Mouse (Mus musculus) neural tube, embryonic 12.5 days (tissue): ENCODE data around the gene Cdh20. TPM values are rescaled to one million over a fixed set of nuclear protein-coding genes. Genes with fewer than 3 reads are reported as not detected.

ENCODE experiments used
- ATAC-seq: fragments of 200-750 bp; cut with Nextera tagmentation; 2 replicates; pipeline ENCODE4 v1.8.0; 2017; ENCODE audit warnings: low read depth, mild to moderate bottlenecking, moderate TSS enrichment, moderate library complexity; ENCODE audit not compliant: low FRiP score
- H3K27ac ChIP-seq: fragments of 300-500 bp; sonication (generic); 2 replicates; pipeline ENCODE4 v1.5.1; 2016
- H3K27me3 ChIP-seq: fragments of 300-500 bp; sonication (generic); replicated peaks from 2 replicates; pipeline ENCODE4 v1.6.1; 2016; ENCODE audit warnings: mild to moderate bottlenecking
- H3K36me3 ChIP-seq: fragments of 300-500 bp; sonication (generic); 2 replicates; pipeline ENCODE4 v1.6.1; 2016; ENCODE audit warnings: mild to moderate bottlenecking
- H3K4me1 ChIP-seq: fragments of 300-500 bp; sonication (generic); 2 replicates; pipeline ENCODE4 v1.6.1; 2016
- H3K4me2 ChIP-seq: fragments of 300-500 bp; sonication (generic); replicated peaks from 2 replicates; pipeline ENCODE4 v1.6.1; 2016; ENCODE audit warnings: mild to moderate bottlenecking
- H3K4me3 ChIP-seq: fragments of 300-500 bp; sonication (generic); 2 replicates; pipeline ENCODE4 v1.5.1; 2016
- H3K9ac ChIP-seq: fragments of 300-500 bp; sonication (generic); 2 replicates; pipeline ENCODE4 v1.6.1; 2016; ENCODE audit warnings: mild to moderate bottlenecking
- H3K9me3 ChIP-seq: fragments of 300-500 bp; sonication (generic); 2 replicates; pipeline ENCODE4 v1.6.1; 2016; ENCODE audit warnings: mild to moderate bottlenecking
- WGBS: fragments of 180-500 bp; shearing (Covaris S2); methylation state at CpG from one replicate; pipeline ENCODE4 v1.1.7; 2016; 5-methylcytosine and 5-hydroxymethylcytosine counted together
- polyA plus RNA-seq: library from polyadenylated mRNA; unstranded; fragments of >200 nt; fragmentation: Nextera tagmentation; extraction: Ambion mirVana; gene quantifications from 2 replicates; pipeline ENCODE4 v1.2.1, GENCODE M21; 2016

Cdh20 gene
- polyA plus RNA-seq, result 0.56 and 0.72 TPM in 2 replicates

- Histone ChIP-seq H3K27ac (no peak within 1 kb of the TSS), H3K27me3 (peaks cover 7% of the 10 kb centered on the region; the same call in 1 of the 2 replicates), H3K36me3 (no peaks in the 10 kb centered on the region), H3K9ac (peak within 1 kb of the TSS; percentile 53), H3K4me3 (peak within 1 kb of the TSS; percentile 51), H3K4me1 (peaks cover 12% of the 10 kb centered on the region), H3K4me2 (peak within 1 kb of the TSS; percentile 99), H3K9me3 (no peaks in the 10 kb centered on the region)
- under 1% methylated on average over 46 of the region's 46 CpGs for WGBS
- ATAC-seq, result peak; percentile 79
These were observed at the start of gene Cdh20 for GRCm38 (mm10) chr1:104768371-104769249. Cdh20 (plus strand) TSS chr1:104768529.

- H3K9me3 ChIP-seq, result no peaks in the 10 kb centered on the region
- WGBS, result 3% methylated on average over 1 of the region's 1 CpGs
- no peak overlapping the region for H3K27ac ChIP-seq
- H3K27me3 ChIP-seq, result no peaks in the 10 kb centered on the region
- H3K4me2 ChIP-seq, result no peak overlapping the region
- H3K36me3 ChIP-seq, result no peaks in the 10 kb centered on the region
- no peak overlapping the region for H3K4me3 ChIP-seq
- H3K9ac ChIP-seq, result no peak overlapping the region
- H3K4me1 ChIP-seq, result no peaks in the 10 kb centered on the region
- peak; percentile 89 for ATAC-seq
These were observed 21.5 kb upstream of the Cdh20 start for GRCm38 (mm10) chr1:104746816-104747215.

DNA sequence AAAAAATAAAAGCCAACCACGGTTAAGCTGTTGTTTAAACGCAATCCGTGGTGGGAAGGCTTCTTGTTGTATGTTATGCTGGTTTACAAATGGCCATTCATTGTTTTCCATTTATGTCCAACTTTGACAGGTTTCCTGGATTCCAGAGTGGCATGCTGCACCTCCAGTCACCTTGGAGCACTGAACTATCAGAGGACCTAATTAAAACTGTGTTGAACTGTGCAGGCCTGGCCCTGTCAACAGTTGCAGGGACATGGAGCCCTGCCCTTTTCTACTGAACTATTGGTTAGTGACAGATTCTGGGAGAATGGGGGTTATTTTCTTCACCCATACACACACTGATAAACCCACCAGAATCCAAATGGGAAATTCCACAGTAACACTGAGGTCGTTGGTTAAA lies 20.9 kb upstream of the Cdh20 start:
- Histone ChIP-seq H3K27ac (no peak overlapping the region), H3K4me1 (no peaks in the 10 kb centered on the region), H3K27me3 (no peaks in the 10 kb centered on the region), H3K4me3 (no peak overlapping the region), H3K4me2 (no peak overlapping the region), H3K36me3 (no peaks in the 10 kb centered on the region), H3K9me3 (no peaks in the 10 kb centered on the region), H3K9ac (no peak overlapping the region)
- no peak for ATAC-seq
- WGBS, result 58% methylated on average over 4 of the region's 4 CpGs

GRCm38 (mm10) chr1:104754483-104754882 lies 13.8 kb upstream of the Cdh20 start:
- Histone ChIP-seq H3K27me3 (no peaks in the 10 kb centered on the region), H3K27ac (no peak overlapping the region), H3K4me3 (no peak overlapping the region), H3K9me3 (no peaks in the 10 kb centered on the region), H3K36me3 (no peaks in the 10 kb centered on the region), H3K4me1 (no peaks in the 10 kb centered on the region), H3K9ac (no peak overlapping the region), H3K4me2 (no peak overlapping the region)
- WGBS, result 73% methylated on average over 8 of the region's 8 CpGs
- ATAC-seq, result no peak

DNA sequence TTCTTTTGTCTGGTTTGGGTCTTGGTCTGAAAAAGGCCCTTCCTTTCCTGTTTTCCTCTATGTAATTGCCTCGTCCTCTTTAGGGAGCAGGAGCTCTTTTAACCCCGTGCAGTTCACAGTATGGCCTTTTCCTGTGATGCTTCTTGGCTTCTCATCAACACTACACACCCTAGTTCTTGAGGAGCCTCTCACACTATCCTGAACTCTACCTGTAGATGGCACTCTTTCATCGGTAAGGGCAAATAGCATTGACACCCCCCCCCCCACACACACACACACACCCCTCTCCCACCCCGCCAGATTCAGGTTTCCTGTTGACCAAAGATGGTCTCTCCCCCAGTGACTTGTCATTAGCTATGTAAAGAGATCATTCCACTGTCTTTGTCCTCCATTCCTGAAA lies 12.4 kb upstream of the Cdh20 start:
- no peaks in the 10 kb centered on the region for H3K4me1 ChIP-seq
- 36% methylated on average over 4 of the region's 4 CpGs for WGBS
- no peaks in the 10 kb centered on the region for H3K9me3 ChIP-seq
- H3K27ac ChIP-seq, result no peak overlapping the region
- no peak overlapping the region for H3K9ac ChIP-seq
- H3K36me3 ChIP-seq, result no peaks in the 10 kb centered on the region
- H3K4me3 ChIP-seq, result no peak overlapping the region
- no peak for ATAC-seq
- H3K4me2 ChIP-seq, result no peak overlapping the region
- H3K27me3 ChIP-seq, result no peaks in the 10 kb centered on the region

DNA sequence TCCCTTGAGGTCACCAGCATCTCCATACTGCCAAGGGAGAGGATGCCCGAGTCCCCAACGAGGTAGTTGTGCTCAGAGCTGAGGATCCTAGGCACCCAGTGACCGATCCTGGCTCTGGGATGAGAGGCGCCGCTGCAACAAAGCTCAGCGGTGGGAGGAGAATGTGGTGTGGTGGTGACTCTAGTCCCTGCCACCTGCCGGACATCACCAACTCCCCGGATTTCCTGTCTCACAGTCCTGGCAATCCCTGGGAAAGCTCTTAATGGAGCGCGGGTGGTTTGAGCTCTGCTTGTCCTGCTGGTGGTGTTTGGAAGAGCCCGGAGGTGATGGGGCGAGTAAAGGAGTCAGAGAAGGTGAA lies 900 bp downstream of the Cdh20 start:
- peak; percentile 62 for ATAC-seq
- WGBS, result 2% methylated on average over 12 of the region's 12 CpGs

DNA sequence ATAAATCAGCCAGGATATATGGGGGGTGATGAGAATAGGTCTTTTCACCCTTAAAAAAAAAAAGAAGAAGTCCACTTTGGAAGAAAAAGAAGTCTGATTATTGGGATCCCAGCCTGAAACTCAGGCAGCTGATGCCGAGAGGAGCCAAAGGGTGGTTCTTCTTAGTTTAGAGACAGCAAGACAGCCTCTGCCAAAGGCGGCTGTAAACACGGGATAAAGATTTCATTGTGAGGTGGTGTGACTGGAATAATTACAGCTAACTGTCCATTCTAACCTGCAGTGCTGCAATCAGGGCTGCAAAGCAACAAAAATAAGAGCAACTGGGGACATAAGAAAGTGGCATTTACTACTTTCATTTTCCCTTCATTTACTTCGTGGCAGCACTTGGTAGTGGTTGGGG lies 3.6 kb downstream of the Cdh20 start:
- ATAC-seq, result no peak
- Histone ChIP-seq H3K27ac (no peak overlapping the region), H3K4me2 (peak overlapping the region; percentile 24; the same call in 1 of the 2 replicates), H3K27me3 (peaks cover 7% of the 10 kb centered on the region; the same call in 1 of the 2 replicates), H3K4me3 (no peak overlapping the region), H3K4me1 (peaks cover 12% of the 10 kb centered on the region), H3K9me3 (no peaks in the 10 kb centered on the region), H3K9ac (no peak overlapping the region), H3K36me3 (no peaks in the 10 kb centered on the region)
- 33% methylated on average over 4 of the region's 4 CpGs for WGBS

More for the DNA sequence above, 900 bp downstream of the Cdh20 start:
- H3K9ac ChIP-seq, result peak overlapping the region; percentile 53
- no peaks in the 10 kb centered on the region for H3K9me3 ChIP-seq
- no peak overlapping the region for H3K27ac ChIP-seq
- H3K4me2 ChIP-seq, result peak overlapping the region; percentile 99
- H3K4me1 ChIP-seq, result peaks cover 12% of the 10 kb centered on the region
- H3K27me3 ChIP-seq, result peaks cover 7% of the 10 kb centered on the region; the same call in 1 of the 2 replicates
- H3K4me3 ChIP-seq, result peak overlapping the region; percentile 51
- H3K36me3 ChIP-seq, result no peaks in the 10 kb centered on the region

DNA sequence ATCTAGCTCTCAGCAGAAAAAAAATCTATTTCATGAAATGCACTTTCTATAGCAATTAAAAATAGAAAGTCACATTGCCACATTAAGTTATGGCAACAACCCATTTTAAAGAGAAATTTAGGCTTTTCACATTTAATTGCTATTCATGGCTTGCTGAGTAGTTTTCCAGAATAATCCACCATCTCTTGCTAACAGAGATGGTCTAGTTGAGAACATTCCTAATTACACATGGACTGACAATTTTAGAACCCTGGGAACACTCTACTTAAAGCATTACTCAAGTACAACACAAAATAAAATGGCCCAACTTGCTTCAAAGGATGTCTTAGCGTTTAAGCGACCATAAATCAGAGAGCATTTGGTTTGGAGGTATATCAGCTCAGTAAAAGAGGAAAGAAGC lies 4.9 kb downstream of the Cdh20 start:
- H3K9me3 ChIP-seq, result no peaks in the 10 kb centered on the region
- 74% methylated on average over 2 of the region's 2 CpGs for WGBS
- no peak for ATAC-seq
- no peak overlapping the region for H3K9ac ChIP-seq
- peaks cover 12% of the 10 kb centered on the region for H3K4me1 ChIP-seq
- no peak overlapping the region for H3K4me2 ChIP-seq
- no peak overlapping the region for H3K4me3 ChIP-seq
- H3K27me3 ChIP-seq, result peaks cover 7% of the 10 kb centered on the region; the same call in 1 of the 2 replicates
- H3K36me3 ChIP-seq, result no peaks in the 10 kb centered on the region
- H3K27ac ChIP-seq, result no peak overlapping the region

DNA sequence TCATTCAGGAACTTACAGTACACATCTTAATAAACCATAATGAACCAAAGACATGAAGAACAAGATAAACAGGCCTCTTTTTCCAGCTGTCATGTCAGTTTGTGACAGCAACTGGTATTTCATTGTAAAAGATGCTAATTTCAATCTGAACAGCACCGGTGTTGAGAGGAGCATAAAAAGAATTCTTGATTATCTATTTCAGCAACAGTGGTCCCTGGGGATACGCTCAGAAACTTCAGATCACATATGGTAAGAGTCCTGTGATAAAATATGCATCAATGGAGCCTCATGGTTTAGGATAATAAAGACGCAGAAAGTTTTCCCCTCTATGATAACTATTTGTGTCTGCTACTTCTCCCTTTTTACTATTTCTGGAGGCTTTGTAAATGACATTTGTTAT lies 25.2 kb downstream of the Cdh20 start:
- H3K27me3 ChIP-seq, result no peaks in the 10 kb centered on the region
- no peaks in the 10 kb centered on the region for H3K4me1 ChIP-seq
- no peak overlapping the region for H3K27ac ChIP-seq
- no peak for ATAC-seq
- no peak overlapping the region for H3K9ac ChIP-seq
- no peak overlapping the region for H3K4me3 ChIP-seq
- 74% methylated on average over 3 of the region's 3 CpGs for WGBS
- no peaks in the 10 kb centered on the region for H3K9me3 ChIP-seq
- no peaks in the 10 kb centered on the region for H3K36me3 ChIP-seq
- H3K4me2 ChIP-seq, result no peak overlapping the region

DNA sequence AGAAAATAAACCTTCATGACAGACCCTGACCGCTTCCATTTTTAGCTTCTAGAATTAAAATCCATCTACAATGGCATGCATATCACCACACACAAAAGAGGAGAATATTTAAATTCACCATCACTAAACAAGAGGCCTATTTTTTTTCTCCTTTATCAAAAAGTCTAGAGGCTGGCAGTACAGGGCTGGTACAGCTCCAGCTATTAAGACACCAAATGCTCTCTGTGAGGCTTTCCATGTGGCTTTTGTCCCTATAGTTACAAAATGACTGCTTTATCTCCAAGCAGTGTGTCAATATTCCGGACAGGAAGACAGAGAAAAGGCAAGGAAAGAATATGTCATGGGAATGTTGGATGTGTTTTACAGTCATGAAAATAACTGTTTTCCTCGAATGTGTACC lies 27.8 kb downstream of the Cdh20 start:
- ATAC-seq, result no peak
- Histone ChIP-seq H3K9ac (no peak overlapping the region), H3K27ac (no peak overlapping the region), H3K4me1 (no peaks in the 10 kb centered on the region), H3K36me3 (no peaks in the 10 kb centered on the region), H3K4me3 (no peak overlapping the region), H3K27me3 (no peaks in the 10 kb centered on the region), H3K4me2 (no peak overlapping the region), H3K9me3 (no peaks in the 10 kb centered on the region)
- 71% methylated on average over 3 of the region's 3 CpGs for WGBS

- Histone ChIP-seq H3K9ac (no peak overlapping the region), H3K36me3 (no peaks in the 10 kb centered on the region), H3K9me3 (no peaks in the 10 kb centered on the region), H3K27me3 (no peaks in the 10 kb centered on the region), H3K4me3 (no peak overlapping the region), H3K27ac (no peak overlapping the region), H3K4me2 (no peak overlapping the region), H3K4me1 (no peaks in the 10 kb centered on the region)
- ATAC-seq, result no peak
- WGBS, result 79% methylated on average over 4 of the region's 4 CpGs
These were observed 28.8 kb downstream of the Cdh20 start for GRCm38 (mm10) chr1:104797139-104797538.

DNA sequence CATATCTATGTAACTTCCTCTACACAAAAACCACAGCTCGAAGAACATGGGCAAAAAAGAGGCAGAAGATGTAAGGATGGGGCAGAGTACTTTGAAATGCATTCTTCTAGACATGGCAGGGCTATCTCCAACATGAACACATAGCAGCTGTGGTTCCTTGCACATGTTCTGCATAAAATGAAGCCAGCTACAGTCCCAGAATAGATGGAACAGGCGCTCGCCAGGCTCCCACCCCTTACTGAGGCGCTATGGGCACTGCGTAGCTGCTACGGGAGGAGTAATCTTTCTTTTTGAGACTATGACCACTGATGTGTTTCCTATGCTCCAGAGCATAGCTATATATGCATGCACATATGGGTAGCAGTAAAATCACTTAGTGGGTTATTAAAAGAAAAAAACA lies 36.4 kb downstream of the Cdh20 start:
- H3K27me3 ChIP-seq, result no peaks in the 10 kb centered on the region
- H3K4me3 ChIP-seq, result no peak overlapping the region
- 94% methylated on average over 6 of the region's 6 CpGs for WGBS
- H3K9me3 ChIP-seq, result no peaks in the 10 kb centered on the region
- ATAC-seq, result no peak
- no peak overlapping the region for H3K27ac ChIP-seq
- no peaks in the 10 kb centered on the region for H3K36me3 ChIP-seq
- H3K4me1 ChIP-seq, result no peaks in the 10 kb centered on the region
- H3K9ac ChIP-seq, result no peak overlapping the region
- no peak overlapping the region for H3K4me2 ChIP-seq

DNA sequence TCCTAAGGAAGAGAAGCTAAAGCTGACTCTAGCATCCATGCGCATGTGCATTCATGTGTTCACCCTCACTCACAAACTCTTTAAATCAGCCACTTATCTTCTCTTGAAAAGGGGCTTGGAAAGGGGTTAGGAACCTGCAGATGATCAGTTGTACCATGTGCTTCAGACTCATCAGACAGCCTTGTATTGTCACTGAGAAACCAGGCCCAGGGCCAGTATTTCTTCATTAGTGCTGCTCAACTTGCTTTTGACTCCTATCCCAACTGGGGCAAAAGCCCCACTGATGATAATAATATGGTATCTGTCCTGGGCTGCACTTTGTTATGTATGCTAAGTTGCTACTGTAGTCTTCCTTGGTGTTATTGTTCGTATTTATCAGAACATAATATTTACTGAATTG lies 38.9 kb downstream of the Cdh20 start:
- Histone ChIP-seq H3K27ac (no peak overlapping the region), H3K27me3 (no peaks in the 10 kb centered on the region), H3K4me2 (no peak overlapping the region), H3K9me3 (no peaks in the 10 kb centered on the region), H3K9ac (no peak overlapping the region), H3K36me3 (no peaks in the 10 kb centered on the region), H3K4me1 (no peaks in the 10 kb centered on the region), H3K4me3 (no peak overlapping the region)
- 90% methylated on average over 2 of the region's 2 CpGs for WGBS
- ATAC-seq, result no peak
